Mouse (Mus musculus) bone marrow, adult 2 months (tissue): ENCODE measurements around the gene Ttc39a. TPM values are rescaled to one million over a fixed set of nuclear protein-coding genes. Genes with fewer than 3 reads are reported as not detected.

ENCODE experiments used
- H3K27ac ChIP-seq: fragments of 200-500 bp; 2 replicates; pipeline ENCODE4 v1.5.1; 2012; ENCODE audit warnings: low read depth, mild to moderate bottlenecking, control low read depth, inconsistent platforms, low read length; ENCODE audit not compliant: control insufficient read depth, poor library complexity, insufficient read depth
- H3K4me1 ChIP-seq: fragments of 200-500 bp; 2 replicates; pipeline ENCODE4 v1.6.1; 2011; ENCODE audit warnings: low read length; ENCODE audit not compliant: control insufficient read depth, insufficient read depth
- H3K4me3 ChIP-seq: fragments of 200-500 bp; replicated peaks from 2 replicates; pipeline ENCODE3; 2011; ENCODE audit warnings: mild to moderate bottlenecking, low read depth, low read length, control low read depth; ENCODE audit not compliant: control insufficient read depth
- CTCF ChIP-seq: fragments of 200-500 bp; IDR thresholded peaks from 2 replicates; pipeline ENCODE4 v1.5.1; 2011; ENCODE audit warnings: low read length, control low read depth; ENCODE audit not compliant: control insufficient read depth, insufficient read depth
- POLR2A ChIP-seq: fragments of 200-500 bp; IDR thresholded peaks from 2 replicates; pipeline ENCODE4 v1.6.1; 2011; ENCODE audit warnings: low read depth, mild to moderate bottlenecking, control low read depth, low read length, borderline replicate concordance; ENCODE audit not compliant: control insufficient read depth
- WGBS: fragments of 180-500 bp; shearing (Covaris S2); methylation state at CpG from one replicate; pipeline ENCODE4 v1.1.7; 2018; 5-methylcytosine and 5-hydroxymethylcytosine counted together
- polyA plus RNA-seq: library from polyadenylated mRNA; stranded (reverse); fragments of >200 nt; gene quantifications from 2 replicates; pipeline ENCODE4 v1.2.4, GENCODE M21; 2011; ENCODE audit warnings: low replicate concordance; ENCODE audit not compliant: missing spikeins, insufficient read depth, insufficient read length

Gene Ttc39a
- polyA plus RNA-seq, result 3.4 and 4.0 TPM in 2 replicates

- 0 out of 2 replicates have a peak, but pooled peaks have one; percentile 22 for TF ChIP-seq POLR2A
- TF ChIP-seq CTCF, result no peak
- H3K27ac ChIP-seq, result peak within 1 kb of the TSS; percentile 23
- peaks cover 1% of the 10 kb centered on the region; the same call in 1 of the 2 replicates for H3K4me1 ChIP-seq
- under 1% methylated on average over 55 of the region's 56 CpGs for WGBS
- H3K4me3 ChIP-seq, result peak within 1 kb of the TSS; percentile 62
These were observed at the start of gene Ttc39a for GRCm38 (mm10) chr4:109406486-109407175. Ttc39a (plus strand) TSS chr4:109406623.

- H3K27ac ChIP-seq, result no peak overlapping the region
- WGBS, result 92% methylated on average over 1 of the region's 1 CpGs
- no peak for TF ChIP-seq POLR2A
- no peak for TF ChIP-seq CTCF
- no peaks in the 10 kb centered on the region; the same call in 1 of the 2 replicates for H3K4me1 ChIP-seq
- H3K4me3 ChIP-seq, result no peak overlapping the region
These were observed 28.3 kb upstream of the Ttc39a start for GRCm38 (mm10) chr4:109378107-109378506.

GRCm38 (mm10) chr4:109382457-109382856, 24.0 kb upstream of the Ttc39a start:
- Histone ChIP-seq H3K4me3 (no peak overlapping the region), H3K4me1 (no peaks in the 10 kb centered on the region; the same call in 1 of the 2 replicates), H3K27ac (no peak overlapping the region)
- 66% methylated on average over 2 of the region's 2 CpGs for WGBS
- no peak for TF ChIP-seq POLR2A
- no peak for TF ChIP-seq CTCF

GRCm38 (mm10) chr4:109385599-109385998, 20.8 kb upstream of the Ttc39a start:
- WGBS, result 93% methylated on average over 4 of the region's 4 CpGs
- H3K4me3 ChIP-seq, result no peak overlapping the region
- no peak overlapping the region for H3K27ac ChIP-seq
- no peak for TF ChIP-seq POLR2A
- TF ChIP-seq CTCF, result no peak
- H3K4me1 ChIP-seq, result no peaks in the 10 kb centered on the region; the same call in 1 of the 2 replicates

- 20% methylated on average over 6 of the region's 6 CpGs for WGBS
- Histone ChIP-seq H3K4me1 (peaks cover 5% of the 10 kb centered on the region), H3K27ac (no peak overlapping the region), H3K4me3 (no peak overlapping the region)
- TF ChIP-seq POLR2A (no peak), CTCF (no peak)
These were observed 13.1 kb upstream of the Ttc39a start for GRCm38 (mm10) chr4:109393229-109393779.

- no peak overlapping the region; the same call in 1 of the 2 replicates for H3K27ac ChIP-seq
- TF ChIP-seq POLR2A (no peak; the same call in 1 of the 2 replicates), CTCF (no peak)
- peak overlapping the region; percentile 23 for H3K4me3 ChIP-seq
- 8% methylated on average over 13 of the region's 13 CpGs for WGBS
- peaks cover 5% of the 10 kb centered on the region for H3K4me1 ChIP-seq
These were observed 12.5 kb upstream of the Ttc39a start for GRCm38 (mm10) chr4:109393902-109394301.

GRCm38 (mm10) chr4:109394314-109395074, 11.9 kb upstream of the Ttc39a start:
- 15% methylated on average over 13 of the region's 13 CpGs for WGBS

GRCm38 (mm10) chr4:109400366-109400980, 6.0 kb upstream of the Ttc39a start:
- Histone ChIP-seq H3K27ac (no peak overlapping the region), H3K4me1 (no peaks in the 10 kb centered on the region), H3K4me3 (no peak overlapping the region)
- 73% methylated on average over 10 of the region's 10 CpGs for WGBS
- TF ChIP-seq CTCF (no peak), POLR2A (no peak)

More at GRCm38 (mm10) chr4:109394314-109395074, 11.9 kb upstream of the Ttc39a start:
- no peak for TF ChIP-seq CTCF
- TF ChIP-seq POLR2A, result peak; percentile 1; the same call in 1 of the 2 replicates
- H3K4me3 ChIP-seq, result peak overlapping the region; percentile 23
- H3K27ac ChIP-seq, result no peak overlapping the region; the same call in 1 of the 2 replicates
- peaks cover 5% of the 10 kb centered on the region for H3K4me1 ChIP-seq
